Mouse (Mus musculus) small intestine, adult 2 months (tissue): ENCODE measurements around the gene Hpse2. TPM values are rescaled to one million over a fixed set of nuclear protein-coding genes. Genes with fewer than 3 reads are reported as not detected.
A peak's percentile ranks its signal among the peaks of the same experiment; 100 is the strongest.

Source experiments
- H3K27ac ChIP-seq: fragments of 200-500 bp; 2 replicates; pipeline ENCODE4 v1.5.1; 2012; ENCODE audit warnings: low read depth, low read length, control low read depth, inconsistent platforms; ENCODE audit not compliant: insufficient read depth
- H3K27me3 ChIP-seq: fragments of 200-500 bp; 2 replicates; pipeline ENCODE4 v1.6.1; 2012; ENCODE audit warnings: mild to moderate bottlenecking, moderate library complexity, low read length, inconsistent platforms; ENCODE audit not compliant: control insufficient read depth, insufficient read depth
- H3K36me3 ChIP-seq: fragments of 200-500 bp; 2 replicates; pipeline ENCODE4 v1.6.1; 2012; ENCODE audit warnings: mild to moderate bottlenecking, low read length, control low read depth, inconsistent platforms; ENCODE audit not compliant: control insufficient read depth, insufficient read depth
- H3K4me1 ChIP-seq: fragments of 200-500 bp; 2 replicates; pipeline ENCODE4 v1.6.1; 2012; ENCODE audit warnings: low read length, inconsistent platforms, mixed read lengths; ENCODE audit not compliant: control insufficient read depth, insufficient read depth, insufficient read length
- H3K4me3 ChIP-seq: fragments of 200-500 bp; 2 replicates; pipeline ENCODE4 v1.5.1; 2012; ENCODE audit warnings: low read depth, mild to moderate bottlenecking, control low read depth, inconsistent platforms, low read length, moderate library complexity
- CTCF ChIP-seq: fragments of 200-500 bp; IDR thresholded peaks from 2 replicates; pipeline ENCODE4 v1.5.1; 2012; ENCODE audit warnings: low read depth, mild to moderate bottlenecking, control low read depth, inconsistent platforms, low read length, moderate library complexity, mixed read lengths; ENCODE audit not compliant: insufficient replicate concordance, insufficient read length; ENCODE audit errors: extremely low read depth
- POLR2A ChIP-seq: fragments of 200-500 bp; IDR thresholded peaks from 2 replicates; pipeline ENCODE4 v1.6.1; 2012; ENCODE audit warnings: low read depth, mild to moderate bottlenecking, control low read depth, inconsistent platforms, low read length, moderate library complexity
- WGBS: fragments of 180-500 bp; shearing (Covaris S2); methylation state at CpG from one replicate; pipeline ENCODE4 v1.1.7; 2018; 5-methylcytosine and 5-hydroxymethylcytosine counted together
- polyA plus RNA-seq: library from polyadenylated mRNA; depleted of rRNA; stranded (reverse); fragments of >200 nt; gene quantifications from 2 replicates; pipeline ENCODE4 v1.2.3, GENCODE M21; 2012; rRNA removed

Gene Hpse2
- polyA plus RNA-seq, 1 experiment: 1.1 TPM

- TF ChIP-seq POLR2A (no peak), CTCF (peak; percentile 62; the same call in 1 of the 2 replicates)
These were observed 644.0 kb downstream of the Hpse2 start for GRCm38 (mm10) chr19:42744162-42744586.

DNA sequence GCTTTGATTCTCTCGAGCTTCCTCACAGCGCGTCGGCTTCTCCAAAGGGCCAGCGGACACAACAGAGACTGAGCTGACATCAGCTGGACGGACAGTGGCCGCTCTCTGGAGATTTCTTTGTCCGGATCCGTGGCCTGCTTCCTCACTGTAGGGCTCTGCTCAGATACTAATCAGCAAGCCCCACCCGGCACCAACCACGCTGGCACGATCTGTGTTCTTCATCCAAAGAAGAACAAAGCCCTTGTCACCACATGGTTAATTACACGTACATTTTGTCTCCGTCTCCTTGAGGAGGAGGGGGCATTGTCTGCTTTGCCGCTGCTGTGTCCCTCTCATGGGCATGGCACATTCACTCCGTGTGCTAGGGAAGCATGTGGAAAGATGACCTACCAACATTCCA, 644.9 kb downstream of the Hpse2 start:
- H3K36me3 ChIP-seq: no peaks in the 10 kb centered on the region
- peaks cover 13% of the 10 kb centered on the region; the same call in 1 of the 2 replicates for H3K4me1 ChIP-seq
- H3K27me3 ChIP-seq: no peaks in the 10 kb centered on the region
- 89% methylated on average over 16 of the region's 16 CpGs for WGBS
- H3K27ac ChIP-seq: no peak overlapping the region
- no peak overlapping the region for H3K4me3 ChIP-seq
- TF ChIP-seq POLR2A: no peak
- no peak for TF ChIP-seq CTCF

More at GRCm38 (mm10) chr19:42744162-42744586, 644.0 kb downstream of the Hpse2 start:
- no peaks in the 10 kb centered on the region for H3K27me3 ChIP-seq
- no peaks in the 10 kb centered on the region for H3K36me3 ChIP-seq
- H3K27ac ChIP-seq: no peak overlapping the region
- WGBS: 19% methylated on average over 4 of the region's 4 CpGs
- H3K4me1 ChIP-seq: peaks cover 13% of the 10 kb centered on the region; the same call in 1 of the 2 replicates
- H3K4me3 ChIP-seq: no peak overlapping the region

DNA sequence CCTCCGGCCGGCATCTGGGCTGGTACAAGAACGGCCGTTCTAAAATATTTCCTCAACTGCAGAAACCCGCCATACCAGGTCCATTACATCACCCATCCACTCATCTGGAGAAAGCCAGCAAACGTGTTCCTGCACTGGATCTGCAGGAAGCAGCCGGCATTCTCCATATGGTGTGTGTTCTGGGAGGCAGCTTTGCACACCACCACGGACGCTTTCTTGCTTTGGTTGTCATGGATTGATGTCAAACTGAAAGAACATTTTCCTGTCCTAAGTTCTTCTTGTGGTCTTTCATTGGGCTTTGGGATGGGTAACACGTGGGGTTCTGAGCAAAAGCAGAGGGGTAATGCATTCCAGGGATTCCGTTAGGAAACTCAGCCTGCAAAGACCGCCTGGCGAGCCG, 646.3 kb downstream of the Hpse2 start:
- TF ChIP-seq POLR2A: no peak
- TF ChIP-seq CTCF: no peak
- H3K4me3 ChIP-seq: no peak overlapping the region
- H3K27me3 ChIP-seq: no peaks in the 10 kb centered on the region
- H3K27ac ChIP-seq: no peak overlapping the region
- peaks cover 13% of the 10 kb centered on the region; the same call in 1 of the 2 replicates for H3K4me1 ChIP-seq
- WGBS: 78% methylated on average over 14 of the region's 14 CpGs
- no peaks in the 10 kb centered on the region for H3K36me3 ChIP-seq

DNA sequence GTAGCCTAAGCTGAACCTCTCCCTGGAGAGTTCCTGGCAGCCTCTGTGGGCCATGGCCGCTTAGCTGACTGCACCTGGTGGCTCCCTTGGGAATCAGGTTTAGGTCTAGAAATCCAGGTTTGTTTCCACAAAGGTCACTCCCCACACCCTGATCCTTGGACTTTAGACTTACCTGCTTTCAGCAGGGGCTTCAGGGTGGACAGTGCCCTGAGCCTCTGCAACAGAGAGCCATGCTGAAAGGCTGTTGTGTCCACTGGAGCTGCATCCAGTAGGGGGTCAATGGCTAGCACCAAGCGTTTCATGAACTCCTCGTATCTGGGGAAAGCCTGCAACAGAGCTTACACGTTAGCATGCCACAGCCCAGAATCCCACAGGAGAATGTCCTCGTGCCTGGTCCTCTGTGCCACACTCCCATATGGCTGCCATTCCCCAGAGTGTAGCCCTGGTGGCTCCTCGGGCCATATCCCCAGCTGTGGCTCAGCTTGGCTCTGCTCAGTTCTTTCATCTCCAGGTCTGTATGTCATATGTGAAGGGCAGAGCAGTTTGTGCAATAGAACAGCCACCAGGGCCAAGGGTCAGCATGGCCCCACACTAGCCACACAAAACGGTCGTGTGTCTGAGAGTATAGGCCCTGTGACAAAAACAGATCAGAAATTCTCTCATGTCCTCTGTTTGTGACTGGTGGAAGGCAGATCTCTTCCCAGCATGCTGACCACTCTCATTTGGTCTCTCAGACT, 647.8 kb downstream of the Hpse2 start:
- Histone ChIP-seq H3K4me3 (no peak overlapping the region), H3K27ac (no peak overlapping the region), H3K36me3 (no peaks in the 10 kb centered on the region), H3K4me1 (peaks cover 8% of the 10 kb centered on the region; the same call in 1 of the 2 replicates), H3K27me3 (no peaks in the 10 kb centered on the region)
- TF ChIP-seq POLR2A (no peak), CTCF (no peak)
- 80% methylated on average over 8 of the region's 8 CpGs for WGBS

DNA sequence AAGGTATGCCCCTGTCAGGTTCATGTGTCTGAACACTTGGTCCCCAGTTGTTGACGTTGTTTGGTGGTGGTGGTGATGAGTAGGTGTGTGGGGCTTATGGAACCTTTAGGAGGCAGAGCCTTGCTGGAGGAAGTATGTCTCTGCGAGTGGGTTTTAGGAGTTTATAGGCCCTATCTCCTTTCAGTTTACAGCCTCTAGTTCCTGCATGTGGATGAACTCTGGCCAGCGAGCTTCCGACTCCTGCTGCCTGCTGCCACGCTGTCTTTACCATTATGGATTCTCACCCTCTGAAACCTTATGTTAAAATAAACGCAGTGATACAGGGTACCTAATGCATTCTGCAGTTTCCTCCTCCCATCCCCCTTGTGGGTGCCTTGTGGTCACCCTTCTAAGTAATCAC, 648.4 kb downstream of the Hpse2 start:
- H3K27me3 ChIP-seq: no peaks in the 10 kb centered on the region
- no peak overlapping the region for H3K4me3 ChIP-seq
- WGBS: 31% methylated on average over 6 of the region's 6 CpGs
- H3K27ac ChIP-seq: no peak overlapping the region
- no peaks in the 10 kb centered on the region for H3K36me3 ChIP-seq
- no peak for TF ChIP-seq CTCF
- no peak for TF ChIP-seq POLR2A
- peaks cover 10% of the 10 kb centered on the region; the same call in 1 of the 2 replicates for H3K4me1 ChIP-seq

- Histone ChIP-seq H3K4me1 (peaks cover 11% of the 10 kb centered on the region), H3K4me3 (no peak overlapping the region), H3K27me3 (no peaks in the 10 kb centered on the region), H3K27ac (no peak overlapping the region), H3K36me3 (no peaks in the 10 kb centered on the region)
- TF ChIP-seq CTCF: no peak
- no peak for TF ChIP-seq POLR2A
- 89% methylated on average over 9 of the region's 9 CpGs for WGBS
These were observed 650.4 kb downstream of the Hpse2 start for GRCm38 (mm10) chr19:42737753-42738152.

Other genes with a start within 250 kb of the Hpse2 start
- 0.55 and 0.69 TPM in 2 replicates for gene Cnnm1, start 52.1 kb upstream of the Hpse2 start, polyA plus RNA-seq
- gene Got1, start 136.2 kb upstream of the Hpse2 start, polyA plus RNA-seq: 36.0 and 41.3 TPM in 2 replicates
- 12.3 and 24.9 TPM in 2 replicates for gene Nkx2-3, start 224.0 kb upstream of the Hpse2 start, polyA plus RNA-seq